Mouse (Mus musculus): ENCODE data around the gene Adcy10.

Gene Adcy10

GRCm38 (mm10) chr1:165603218-165603617 lies 118.2 kb downstream of the Adcy10 start:
- in situ Hi-C loops (cut with MboI, MseI): no loop called here

- in situ Hi-C loops (cut with MboI, MseI): no loop called here
Observed at GRCm38 (mm10) chr1:165604203-165604602, 119.2 kb downstream of the Adcy10 start.

GRCm38 (mm10) chr1:165605108-165605507 lies 120.1 kb downstream of the Adcy10 start:
- in situ Hi-C loops (cut with MboI, MseI): no loop called here

GRCm38 (mm10) chr1:165605774-165606173 lies 120.8 kb downstream of the Adcy10 start:
- in situ Hi-C loops (cut with MboI, MseI): no loop called here

- in situ Hi-C loops (cut with MboI, MseI): no loop called here
Observed at GRCm38 (mm10) chr1:165608904-165609303, 123.9 kb downstream of the Adcy10 start.

- in situ Hi-C loops (cut with MboI, MseI): no loop called here
Observed at GRCm38 (mm10) chr1:165609495-165610320, 124.7 kb downstream of the Adcy10 start.

GRCm38 (mm10) chr1:165610321-165610999 lies 125.5 kb downstream of the Adcy10 start:
- in situ Hi-C loops (cut with MboI, MseI): no loop called here

GRCm38 (mm10) chr1:165612714-165613113 lies 127.7 kb downstream of the Adcy10 start:
- in situ Hi-C loops (cut with MboI, MseI): no loop called here

GRCm38 (mm10) chr1:165613926-165614325 lies 128.9 kb downstream of the Adcy10 start:
- in situ Hi-C loops (cut with MboI, MseI): no loop called here

- in situ Hi-C loops (cut with MboI, MseI): no loop called here
Observed at GRCm38 (mm10) chr1:165614793-165615192, 129.8 kb downstream of the Adcy10 start.

- in situ Hi-C loops (cut with MboI, MseI): no loop called here
Observed at GRCm38 (mm10) chr1:165616652-165617051, 131.7 kb downstream of the Adcy10 start.

- in situ Hi-C loops (cut with MboI, MseI): no loop called here
Observed at GRCm38 (mm10) chr1:165617166-165617891, 132.3 kb downstream of the Adcy10 start.

GRCm38 (mm10) chr1:165618201-165618624 lies 133.2 kb downstream of the Adcy10 start:
- in situ Hi-C loops (cut with MboI, MseI): no loop called here

- in situ Hi-C loops (cut with MboI, MseI): no loop called here
Observed at GRCm38 (mm10) chr1:165625058-165625457, 140.1 kb downstream of the Adcy10 start.

GRCm38 (mm10) chr1:165625896-165626295 lies 140.9 kb downstream of the Adcy10 start:
- in situ Hi-C loops (cut with MboI, MseI): no loop called here
